Mouse (Mus musculus) liver, adult 2 months (tissue): ENCODE results near the gene Bicra.

ENCODE experiments used
- CTCF ChIP-seq: fragments of 200-500 bp; IDR thresholded peaks from 2 replicates; pipeline ENCODE4 v1.5.1; 2011; ENCODE audit warnings: low read depth, low read length, control low read depth
- POLR2A ChIP-seq: fragments of 200-500 bp; IDR thresholded peaks from 2 replicates; pipeline ENCODE4 v1.6.1; 2011; ENCODE audit warnings: low read length, control low read depth; ENCODE audit not compliant: insufficient read depth; ENCODE audit errors: extremely low read depth

- TF ChIP-seq POLR2A (no peak), CTCF (peak; percentile 87)
These were observed 80.4 kb downstream of the Bicra start, which contains the start of gene Ehd2 for GRCm38 (mm10) chr7:15967312-15967711.
